Mouse (Mus musculus) left cerebral cortex, adult 9 months (tissue): Measurements from ENCODE around the gene Eps8l2.

Source experiments
- DNase-seq, 2 experiments: peaks; one replicate each; pipeline ENCODE4 v3.0.0; 2022; ENCODE audit warnings: low spot score in 2 of 2

Eps8l2 gene

GRCm38 (mm10) chr7:141328373-141328990 lies 10.2 kb upstream of the Eps8l2 start:
- no peak for DNase-seq

DNA sequence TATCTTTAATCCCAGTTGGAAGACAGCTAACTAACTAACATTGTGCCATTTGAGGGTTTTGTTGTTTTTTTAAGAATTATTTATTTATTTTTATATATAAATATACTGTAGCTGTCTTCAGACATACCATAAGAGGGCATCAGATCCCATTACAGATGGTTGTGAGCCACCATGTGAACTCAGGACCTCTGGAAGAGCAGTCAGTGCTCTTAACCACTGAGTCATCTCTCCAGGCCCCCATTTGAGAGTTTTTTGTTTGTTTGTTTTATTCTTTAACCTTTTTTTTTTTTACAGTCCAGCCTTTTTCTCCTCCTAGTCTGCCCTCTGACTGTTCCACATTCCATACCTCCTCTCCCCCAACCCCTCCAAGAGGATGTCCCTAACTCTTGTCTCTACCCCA lies 8.0 kb upstream of the Eps8l2 start:
- no peak for DNase-seq

DNA sequence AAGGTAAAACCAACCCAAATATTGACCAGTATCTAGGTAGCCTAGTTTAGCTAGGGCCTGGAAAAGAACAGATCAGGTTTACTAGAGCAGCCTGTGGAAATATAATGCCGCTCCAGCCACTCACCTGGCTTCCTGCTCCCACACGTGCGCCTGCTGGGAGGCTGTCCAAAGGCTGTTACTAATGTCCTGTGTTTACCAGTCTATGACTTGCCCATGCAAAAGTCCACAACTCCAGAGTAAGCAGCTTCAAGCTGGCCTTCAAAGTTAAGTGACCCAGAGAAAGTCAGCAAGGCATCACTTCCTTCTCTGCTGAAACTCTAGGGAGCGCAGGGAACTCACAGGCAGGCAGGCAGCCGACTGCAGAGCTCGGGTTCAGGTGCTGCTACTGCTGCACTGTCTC lies 6.7 kb upstream of the Eps8l2 start:
- DNase-seq = no peak

GRCm38 (mm10) chr7:141335044-141335579 lies 3.6 kb upstream of the Eps8l2 start:
- no peak for DNase-seq

DNA sequence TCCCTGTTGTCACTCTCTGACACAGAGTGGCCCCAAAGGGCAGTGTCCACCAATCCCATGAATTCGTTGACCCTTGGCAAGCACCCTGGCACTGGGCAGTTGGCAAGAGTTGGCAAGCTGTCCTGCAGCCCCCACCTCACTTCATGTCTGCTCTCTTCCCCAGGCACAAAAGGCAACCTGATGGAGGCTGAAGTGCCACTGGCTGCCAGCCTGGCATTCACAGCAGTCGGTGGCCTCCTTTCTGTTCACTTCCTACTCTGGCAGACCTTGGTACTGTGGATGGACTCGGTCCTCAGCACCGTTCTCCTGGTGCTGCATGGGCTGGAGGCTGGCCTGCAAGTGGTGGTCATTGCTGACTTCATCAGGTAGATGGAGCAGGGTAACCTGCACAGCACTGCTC lies 3.0 kb upstream of the Eps8l2 start:
- peak in 1 of 2 experiments; percentile 25 for DNase-seq

DNA sequence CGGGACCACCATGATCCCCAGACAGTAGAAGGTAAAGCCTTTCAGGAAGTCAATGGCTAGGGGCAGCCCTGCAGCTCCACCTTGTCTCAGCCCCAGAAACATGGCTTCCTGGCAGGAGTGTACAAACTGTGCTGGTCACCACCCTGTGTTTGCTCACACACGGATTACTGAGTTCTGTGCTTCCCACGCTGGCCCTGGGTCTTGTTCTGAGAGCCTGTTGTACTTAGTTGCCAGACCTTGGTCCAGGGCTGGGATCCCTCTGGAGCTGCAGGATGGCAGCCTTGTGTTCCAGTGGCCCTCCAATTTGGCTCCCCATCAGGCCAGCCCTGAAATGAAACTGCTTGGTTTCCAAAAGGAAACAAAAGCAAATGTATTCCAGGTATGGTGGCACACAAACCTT lies 2.4 kb upstream of the Eps8l2 start:
- DNase-seq = no peak

- no peak for DNase-seq
Observed at GRCm38 (mm10) chr7:141337716-141338416, 814 bp upstream of the Eps8l2 start.

DNA sequence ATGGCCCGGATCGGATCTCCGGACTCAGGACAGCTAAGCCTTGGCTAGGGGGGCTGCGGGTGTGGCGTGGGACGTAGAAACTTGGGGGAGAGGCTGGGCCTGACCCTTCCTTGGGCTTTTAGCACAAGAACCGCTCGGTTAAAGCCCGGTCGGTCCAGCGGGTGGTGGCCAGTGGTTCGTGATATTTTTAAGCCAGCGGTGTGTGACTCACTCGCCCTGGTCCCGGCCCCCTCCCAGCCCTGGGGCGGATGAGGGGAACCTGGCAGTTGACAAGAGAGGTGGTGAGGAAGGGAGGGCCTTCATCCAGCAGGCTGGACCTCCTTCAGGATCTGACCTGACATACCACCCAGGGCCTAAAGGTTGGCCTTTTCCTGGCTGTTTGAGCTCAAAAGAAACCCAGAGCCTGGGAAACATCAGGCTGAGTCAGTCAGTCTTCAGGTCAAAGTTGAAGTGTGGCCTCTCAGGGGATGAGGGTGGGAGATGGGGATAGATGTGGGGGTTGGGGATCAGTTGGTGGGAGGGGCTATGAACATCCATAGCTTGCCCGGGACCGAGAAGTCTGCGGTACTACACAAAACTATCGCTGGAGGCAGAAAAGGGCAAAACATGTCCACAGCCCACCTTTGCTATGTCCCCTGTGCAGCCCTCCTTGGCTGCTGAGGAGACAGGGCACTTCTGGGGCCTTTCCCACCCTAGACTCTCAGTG lies 688 bp downstream of the Eps8l2 start:
- no peak for DNase-seq

GRCm38 (mm10) chr7:141340023-141340422 lies 1.3 kb downstream of the Eps8l2 start:
- DNase-seq = no peak

DNA sequence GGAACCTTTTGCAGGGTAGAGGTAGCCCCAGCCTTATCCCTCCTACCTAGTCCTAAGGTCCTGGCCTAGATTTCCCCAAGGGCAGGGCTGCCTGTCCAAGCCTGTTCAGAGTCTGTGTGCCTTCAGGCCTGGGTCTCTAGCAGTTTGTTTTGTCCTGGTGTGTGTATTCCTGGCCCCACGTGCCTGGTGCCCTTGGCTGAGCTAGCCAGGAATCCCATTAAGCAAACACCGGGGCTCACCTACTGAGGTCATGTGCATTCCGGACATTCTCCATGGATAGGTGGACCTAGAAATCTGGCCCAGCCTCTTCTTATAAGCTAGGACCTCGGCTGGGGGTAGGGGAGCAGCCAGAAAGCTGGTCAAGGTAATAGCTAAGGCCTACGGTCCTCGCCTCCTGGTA lies 1.8 kb downstream of the Eps8l2 start:
- no peak for DNase-seq

- DNase-seq = no peak
Observed at GRCm38 (mm10) chr7:141341689-141342226, 3.1 kb downstream of the Eps8l2 start.

GRCm38 (mm10) chr7:141343230-141343629 lies 4.5 kb downstream of the Eps8l2 start:
- no peak for DNase-seq

- no peak for DNase-seq
Observed at GRCm38 (mm10) chr7:141343696-141344095, 5.0 kb downstream of the Eps8l2 start.

DNA sequence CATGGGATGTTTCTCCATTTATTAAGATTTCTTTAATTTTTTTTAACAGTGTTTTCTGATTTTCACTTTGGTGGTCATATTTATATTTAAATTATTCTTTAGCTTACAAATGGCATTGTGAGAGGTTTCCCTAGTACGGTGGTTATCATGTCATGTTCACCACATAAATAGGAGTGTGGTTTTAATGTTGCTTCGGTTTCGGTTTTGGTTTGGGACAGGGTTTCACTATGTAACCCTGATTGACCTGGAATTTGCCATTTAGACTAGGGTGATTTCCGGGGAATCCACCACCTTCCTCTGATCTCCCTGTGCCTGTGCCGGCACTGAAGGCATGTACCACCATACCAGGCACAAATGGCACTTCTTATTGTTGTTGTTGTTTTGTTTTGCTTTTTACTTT lies 6.1 kb downstream of the Eps8l2 start:
- no peak for DNase-seq

GRCm38 (mm10) chr7:141351061-141351460 lies 12.4 kb downstream of the Eps8l2 start:
- DNase-seq = no peak

- DNase-seq = peak in 1 of 2 experiments; percentile 22
Observed at GRCm38 (mm10) chr7:141355051-141355450, 16.4 kb downstream of the Eps8l2 start.

DNA sequence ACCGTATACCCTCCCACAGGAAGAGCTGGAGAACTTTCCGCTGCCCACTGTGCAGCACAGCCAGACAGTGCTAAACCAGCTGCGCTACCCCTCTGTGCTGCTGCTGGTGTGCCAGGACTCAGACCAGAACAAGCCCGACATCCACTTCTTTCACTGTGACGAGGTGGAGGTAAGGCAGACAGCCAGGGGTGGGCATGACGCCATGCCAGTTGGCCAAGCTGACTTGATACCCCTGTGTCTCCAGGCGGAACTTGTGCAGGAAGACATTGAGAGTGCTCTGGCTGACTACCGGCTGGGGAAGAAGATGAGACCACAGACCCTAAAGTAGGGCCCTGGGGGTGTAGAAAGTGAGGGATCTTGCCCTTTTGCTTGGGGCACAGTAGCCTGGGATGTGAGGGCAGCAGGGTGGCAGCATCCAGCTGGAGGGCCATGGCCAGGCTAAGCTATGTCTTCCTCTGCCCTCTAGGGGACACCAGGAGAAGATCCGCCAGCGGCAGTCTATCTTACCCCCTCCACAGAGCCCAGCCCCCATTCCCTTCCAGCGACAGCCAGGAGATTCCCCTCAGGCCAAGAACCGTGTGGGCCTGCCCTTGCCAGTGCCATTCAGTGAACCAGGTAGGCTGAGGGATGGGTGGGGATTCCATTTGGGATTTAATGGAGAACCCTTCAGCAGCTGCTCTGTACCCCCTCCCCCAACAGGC lies 17.1 kb downstream of the Eps8l2 start:
- peak in 1 of 2 experiments; percentile 30 for DNase-seq

DNA sequence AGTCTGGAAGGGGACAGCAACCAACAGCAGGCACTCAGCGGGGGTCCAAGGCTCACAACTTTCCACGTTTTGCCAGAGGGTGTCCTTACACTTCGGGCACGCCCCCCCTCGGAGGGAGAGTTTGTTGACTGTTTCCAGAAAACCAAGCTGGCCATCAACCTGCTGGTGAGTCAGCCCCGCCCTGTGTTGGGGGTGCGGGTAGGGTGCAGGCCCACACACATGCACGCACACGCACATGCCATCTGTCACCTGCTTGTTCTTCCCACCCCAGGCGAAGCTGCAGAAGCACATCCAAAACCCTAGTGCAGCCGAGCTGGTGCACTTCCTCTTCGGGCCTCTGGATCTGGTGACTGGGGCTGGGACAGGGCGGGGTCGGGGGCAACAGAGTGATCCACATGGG lies 18.3 kb downstream of the Eps8l2 start:
- DNase-seq = peak in 1 of 2 experiments; percentile 47

GRCm38 (mm10) chr7:141361510-141361909 lies 22.8 kb downstream of the Eps8l2 start:
- no peak for DNase-seq

DNA sequence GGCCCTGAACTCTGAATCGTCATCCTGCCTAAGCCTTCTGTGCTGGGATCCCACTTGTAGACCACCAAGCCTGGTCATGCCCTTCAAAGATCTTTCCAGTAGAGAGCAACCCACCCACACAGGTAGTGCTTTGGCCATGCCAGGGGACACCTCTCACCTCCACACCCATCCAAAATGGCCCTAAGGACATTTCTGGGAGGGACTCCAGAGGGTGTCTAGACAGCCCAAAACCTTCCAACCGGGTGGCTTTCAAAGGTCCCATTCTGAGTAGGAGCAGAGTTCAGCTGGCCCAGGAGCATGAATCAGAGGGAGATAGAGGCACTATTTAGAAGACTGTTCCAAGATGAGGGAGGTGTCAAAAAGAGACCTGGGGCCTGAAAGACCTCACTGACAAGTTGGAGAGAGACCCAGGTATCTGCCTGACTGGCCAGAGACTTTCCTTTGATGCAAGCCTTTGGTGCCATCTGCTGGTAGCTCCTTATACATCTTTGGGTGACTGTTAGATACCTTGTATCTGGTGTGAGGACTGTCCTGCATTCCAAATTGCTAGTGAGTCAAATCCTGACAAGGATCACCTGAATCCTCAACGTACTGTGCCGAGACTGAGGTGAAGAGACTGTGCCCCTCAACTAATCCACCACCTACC lies 24.5 kb downstream of the Eps8l2 start:
- peak in 1 of 2 experiments; percentile 87 for DNase-seq

GRCm38 (mm10) chr7:141363752-141364125 lies 25.1 kb downstream of the Eps8l2 start:
- no peak for DNase-seq
